Mouse (Mus musculus) erythroblast, embryonic 14.5 days (primary cell): ENCODE measurements around the gene Cpne9.

ENCODE experiments used
- GATA1 ChIP-seq: IDR thresholded peaks from 2 replicates; pipeline ENCODE4 v1.6.1; 2012; ENCODE audit warnings: low read length, inconsistent platforms, mixed read lengths
- TAL1 ChIP-seq: IDR thresholded peaks from 3 replicates; pipeline ENCODE4 v1.6.1; 2012; ENCODE audit warnings: low read length, inconsistent platforms, mixed read lengths

DNA sequence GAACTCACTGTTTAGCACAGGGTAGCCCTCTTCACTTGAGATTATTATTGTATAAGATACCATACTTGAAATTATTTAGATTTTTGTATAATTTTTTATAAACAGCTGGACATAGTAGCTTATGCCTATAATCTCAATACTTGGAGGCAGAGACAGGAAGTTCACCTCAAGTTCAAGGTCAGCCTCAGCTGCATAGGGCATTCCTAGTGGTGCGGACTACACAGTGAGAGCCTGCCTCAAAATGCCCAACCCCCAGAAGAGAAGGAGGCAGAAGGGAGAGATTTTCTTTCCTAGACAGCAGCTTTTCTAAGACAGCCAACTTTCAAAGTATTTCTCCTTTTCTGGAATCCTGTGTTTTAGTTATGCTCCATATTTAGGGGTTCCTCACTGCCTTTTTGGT is 69.1 kb downstream of the Cpne9 start:
- no peak for TF ChIP-seq TAL1
- TF ChIP-seq GATA1: no peak
